Mouse (Mus musculus) liver, embryonic 13.5 days (tissue): ENCODE data around the gene Plscr1. TPM values are rescaled to one million over a fixed set of nuclear protein-coding genes. Genes with fewer than 3 reads are reported as not detected.
A peak's percentile ranks its signal among the peaks of the same experiment; 100 is the strongest.

Experiments used
- ATAC-seq: fragments of 200-750 bp; cut with Nextera tagmentation; 2 replicates; pipeline ENCODE4 v1.8.0; 2017; ENCODE audit warnings: low read depth, mild to moderate bottlenecking, moderate number of reproducible peaks, moderate library complexity
- DNase-seq: peaks from one replicate; pipeline ENCODE4 v3.0.0; 2022
- H3K27ac ChIP-seq: fragments of 300-500 bp; sonication (generic); 2 replicates; pipeline ENCODE4 v1.5.1; 2015; ENCODE audit warnings: moderate library complexity, mild to moderate bottlenecking, inconsistent platforms
- H3K27me3 ChIP-seq: fragments of 300-500 bp; sonication (generic); 2 replicates; pipeline ENCODE4 v1.6.1; 2015; ENCODE audit warnings: mild to moderate bottlenecking, inconsistent platforms
- H3K36me3 ChIP-seq: fragments of 300-500 bp; sonication (generic); 2 replicates; pipeline ENCODE4 v1.6.1; 2015; ENCODE audit warnings: mild to moderate bottlenecking, inconsistent platforms
- H3K4me1 ChIP-seq: fragments of 300-500 bp; sonication (generic); replicated peaks from 2 replicates; pipeline ENCODE4 v1.6.1; 2015; ENCODE audit warnings: inconsistent platforms
- H3K4me2 ChIP-seq: fragments of 300-500 bp; sonication (generic); 2 replicates; pipeline ENCODE4 v1.6.1; 2015; ENCODE audit warnings: inconsistent platforms, mild to moderate bottlenecking, moderate library complexity
- H3K4me3 ChIP-seq: fragments of 300-500 bp; sonication (generic); replicated peaks from 2 replicates; pipeline ENCODE4 v1.5.1; 2015; ENCODE audit warnings: mild to moderate bottlenecking, inconsistent platforms
- H3K9ac ChIP-seq: fragments of 300-500 bp; sonication (generic); 2 replicates; pipeline ENCODE4 v1.6.1; 2015; ENCODE audit warnings: mild to moderate bottlenecking, inconsistent platforms
- H3K9me3 ChIP-seq: fragments of 300-500 bp; sonication (generic); replicated peaks from 2 replicates; pipeline ENCODE4 v1.6.1; 2016; ENCODE audit warnings: inconsistent platforms
- WGBS: fragments of 180-500 bp; shearing (Covaris S2); methylation state at CpG from one replicate; pipeline ENCODE4 v1.1.7; 2015; ENCODE audit not compliant: insufficient replicate concordance; 5-methylcytosine and 5-hydroxymethylcytosine counted together
- polyA plus RNA-seq: library from polyadenylated mRNA; unstranded; fragments of >200 nt; fragmentation: Nextera tagmentation; extraction: Ambion mirVana; gene quantifications from 2 replicates; pipeline ENCODE4 v1.2.1, GENCODE M21; 2015

The Plscr1 gene
- polyA plus RNA-seq, 1 experiment from 2014 or later, result 24.0 TPM

DNA sequence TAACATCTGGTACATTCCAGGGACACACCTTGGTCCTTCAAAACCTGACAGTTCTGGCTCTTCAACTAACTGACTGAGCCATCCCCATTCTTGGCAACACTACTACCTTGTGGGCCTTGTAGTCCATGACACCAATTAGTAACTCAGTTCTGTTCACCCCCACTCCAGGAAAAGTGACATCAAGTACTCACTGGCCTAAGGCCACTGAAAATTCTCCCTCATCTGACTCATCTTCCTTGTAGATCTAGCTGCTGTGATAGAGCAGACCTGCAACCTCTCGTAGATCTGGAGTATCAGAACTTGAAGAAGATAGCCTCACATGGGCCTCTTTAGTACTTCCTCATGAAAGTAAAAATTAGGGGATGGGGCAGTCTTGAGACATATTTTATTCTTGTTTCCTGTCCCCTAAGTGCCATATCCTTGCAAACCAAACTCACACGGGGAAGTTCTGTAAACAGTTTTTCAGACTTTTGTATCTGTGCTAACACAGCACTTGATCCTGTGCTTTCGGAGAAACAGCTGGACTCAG lies 23.4 kb upstream of the Plscr1 start:
- Histone ChIP-seq H3K9me3 (no peaks in the 10 kb centered on the region), H3K4me2 (no peak overlapping the region), H3K4me3 (no peak overlapping the region), H3K9ac (no peak overlapping the region), H3K27ac (no peak overlapping the region), H3K4me1 (peaks cover 3% of the 10 kb centered on the region; the same call in 1 of the 2 replicates), H3K36me3 (no peaks in the 10 kb centered on the region), H3K27me3 (no peaks in the 10 kb centered on the region)
- ATAC-seq (no peak), DNase-seq (no peak)
- WGBS, result 38% methylated on average over 3 of the region's 3 CpGs

DNA sequence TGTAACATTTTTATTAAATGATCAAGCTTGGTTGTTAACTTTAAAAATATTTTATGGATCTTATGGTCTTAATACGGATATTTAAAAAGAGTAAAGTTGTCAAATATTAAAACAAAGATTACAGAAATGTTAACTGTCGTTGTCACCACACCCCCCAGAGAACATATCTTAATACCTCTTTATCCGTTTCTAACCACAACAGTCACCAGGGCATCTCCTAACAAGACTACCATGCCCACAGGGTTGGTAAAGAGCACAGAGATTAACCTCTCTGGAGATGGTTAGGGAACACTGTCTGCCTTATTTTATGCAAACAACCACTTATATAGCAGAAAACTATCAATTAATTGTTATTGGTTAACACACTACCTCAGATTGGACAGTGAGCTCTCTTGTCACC lies 22.8 kb upstream of the Plscr1 start:
- Histone ChIP-seq H3K4me3 (no peak overlapping the region), H3K4me2 (no peak overlapping the region), H3K9me3 (no peaks in the 10 kb centered on the region), H3K4me1 (peaks cover 3% of the 10 kb centered on the region; the same call in 1 of the 2 replicates), H3K27me3 (no peaks in the 10 kb centered on the region), H3K27ac (no peak overlapping the region), H3K9ac (no peak overlapping the region), H3K36me3 (no peaks in the 10 kb centered on the region)
- no peak for ATAC-seq
- DNase-seq, result no peak
- WGBS, result 30% methylated on average over 3 of the region's 3 CpGs

DNA sequence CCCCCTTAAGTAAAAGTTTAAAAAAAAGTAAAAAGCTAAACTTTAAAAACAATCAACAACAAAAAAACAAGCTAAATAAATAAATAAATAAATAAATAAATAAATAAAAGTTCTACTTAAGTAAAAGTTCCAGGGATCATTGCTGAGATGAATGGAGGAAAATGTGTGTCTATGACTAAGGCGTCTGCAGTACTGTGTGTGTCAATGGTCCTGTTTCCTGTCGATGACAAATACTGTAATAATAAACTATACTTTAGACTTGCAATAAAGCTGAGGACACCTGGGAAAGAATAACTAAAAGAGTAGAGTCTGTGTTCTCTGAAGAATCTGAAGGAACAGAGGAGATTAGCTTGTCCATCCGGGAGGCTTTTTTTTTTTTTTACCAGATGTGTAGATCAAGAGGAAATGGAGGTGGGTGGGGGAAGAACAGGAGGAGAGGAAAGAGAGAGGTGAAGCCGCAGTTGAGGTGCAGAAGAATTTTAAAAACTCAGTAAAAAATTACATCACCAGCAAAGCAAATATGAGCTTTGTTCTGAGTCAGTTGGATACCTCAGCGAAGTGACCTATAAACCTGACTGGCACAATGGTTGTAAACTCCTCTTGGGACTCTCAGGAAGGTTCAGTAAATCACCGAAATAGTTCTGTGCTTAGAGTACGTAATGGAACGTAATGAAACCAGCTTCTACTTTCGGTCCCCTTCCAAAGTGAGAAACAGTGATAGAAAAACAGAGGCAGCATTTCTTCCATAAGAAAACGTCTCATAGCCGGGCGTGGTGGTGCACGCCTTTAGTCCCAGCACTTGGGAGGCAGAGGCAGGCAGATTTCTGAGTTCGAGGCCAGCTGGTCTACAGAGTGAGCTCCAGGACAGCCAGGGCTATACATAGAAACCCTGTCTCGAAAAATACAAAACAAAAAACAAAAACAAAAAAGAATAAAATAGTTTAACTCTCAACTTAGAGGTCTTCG lies 20.4 kb upstream of the Plscr1 start:
- DNase-seq, result no peak
- 64% methylated on average over 16 of the region's 16 CpGs for WGBS

DNA sequence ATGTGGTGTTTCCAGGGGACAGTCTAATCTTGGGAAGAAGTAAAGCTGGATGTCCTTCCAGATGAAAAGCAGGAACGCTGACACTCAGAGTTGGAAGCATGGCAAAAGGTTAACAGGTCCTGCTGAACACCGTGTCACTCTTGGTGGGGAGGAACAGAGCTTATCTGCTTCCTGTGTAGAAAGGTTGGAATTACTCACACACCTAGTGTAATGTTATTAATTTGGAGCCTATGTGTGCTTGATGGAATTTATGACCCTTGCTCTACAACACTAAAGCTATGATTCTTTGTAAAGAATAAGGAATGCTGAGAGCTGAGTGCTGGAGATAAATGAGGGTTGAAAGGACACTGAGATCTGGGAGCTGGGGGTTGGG lies 19.7 kb upstream of the Plscr1 start:
- Histone ChIP-seq H3K4me1 (peaks cover 3% of the 10 kb centered on the region; the same call in 1 of the 2 replicates), H3K27ac (no peak overlapping the region), H3K36me3 (no peaks in the 10 kb centered on the region), H3K27me3 (no peaks in the 10 kb centered on the region), H3K9ac (no peak overlapping the region), H3K4me2 (no peak overlapping the region), H3K9me3 (no peaks in the 10 kb centered on the region), H3K4me3 (no peak overlapping the region)
- 35% methylated on average over 2 of the region's 2 CpGs for WGBS
- DNase-seq (no peak), ATAC-seq (no peak)

More for the DNA sequence above, 20.4 kb upstream of the Plscr1 start:
- H3K4me2 ChIP-seq, result no peak overlapping the region
- H3K4me1 ChIP-seq, result peaks cover 3% of the 10 kb centered on the region; the same call in 1 of the 2 replicates
- H3K9me3 ChIP-seq, result no peaks in the 10 kb centered on the region
- no peaks in the 10 kb centered on the region for H3K36me3 ChIP-seq
- ATAC-seq, result no peak
- no peak overlapping the region for H3K4me3 ChIP-seq
- no peak overlapping the region for H3K27ac ChIP-seq
- no peak overlapping the region for H3K9ac ChIP-seq
- no peaks in the 10 kb centered on the region for H3K27me3 ChIP-seq

- Histone ChIP-seq H3K36me3 (no peaks in the 10 kb centered on the region), H3K9me3 (no peaks in the 10 kb centered on the region), H3K4me2 (no peak overlapping the region), H3K27me3 (no peaks in the 10 kb centered on the region), H3K27ac (no peak overlapping the region), H3K4me3 (no peak overlapping the region), H3K9ac (no peak overlapping the region), H3K4me1 (no peaks in the 10 kb centered on the region; the same call in 1 of the 2 replicates)
- DNase-seq (no peak), ATAC-seq (no peak)
- 76% methylated on average over 11 of the region's 11 CpGs for WGBS
Measured at GRCm38 (mm10) chr9:92234901-92235458, 14.6 kb upstream of the Plscr1 start.

- no peak for DNase-seq
- H3K27me3 ChIP-seq, result no peaks in the 10 kb centered on the region
- H3K4me3 ChIP-seq, result no peak overlapping the region
- no peak overlapping the region for H3K27ac ChIP-seq
- WGBS, result 65% methylated on average over 7 of the region's 7 CpGs
- no peak for ATAC-seq
- no peaks in the 10 kb centered on the region for H3K36me3 ChIP-seq
- peaks cover 20% of the 10 kb centered on the region for H3K4me1 ChIP-seq
- no peak overlapping the region for H3K9ac ChIP-seq
- no peaks in the 10 kb centered on the region for H3K9me3 ChIP-seq
- H3K4me2 ChIP-seq, result no peak overlapping the region
Measured at GRCm38 (mm10) chr9:92248773-92249446, 640 bp upstream of the Plscr1 start.

- H3K27me3 ChIP-seq, result no peaks in the 10 kb centered on the region
- peak; percentile 83 for ATAC-seq
- under 1% methylated on average over 40 of the region's 40 CpGs for WGBS
Measured at GRCm38 (mm10) chr9:92249987-92250772, 630 bp downstream of the Plscr1 start.

DNA sequence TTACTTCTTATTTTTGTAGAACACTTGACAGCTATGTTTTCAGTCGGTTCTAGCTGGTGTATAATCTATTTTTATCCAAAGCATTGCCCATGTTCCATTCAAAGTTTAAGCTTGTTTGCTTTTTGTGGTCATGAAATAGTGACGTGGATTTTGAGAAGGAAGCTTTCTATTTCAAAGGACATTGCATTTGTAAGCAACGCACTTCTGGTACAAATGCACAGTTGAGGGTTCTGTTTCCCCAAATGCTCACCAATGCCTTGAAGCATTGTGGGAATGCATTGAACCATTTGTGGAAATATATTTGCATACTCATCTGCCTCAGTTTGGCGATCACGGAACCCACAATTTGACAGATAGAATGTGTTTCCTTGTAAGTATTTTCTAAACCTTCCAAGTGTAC lies 3.2 kb downstream of the Plscr1 start:
- no peak overlapping the region for H3K27ac ChIP-seq
- 0 out of 2 replicates have a peak overlapping the region, but pooled peaks have one; percentile 15 for H3K4me2 ChIP-seq
- no peaks in the 10 kb centered on the region for H3K36me3 ChIP-seq
- no peak for ATAC-seq
- DNase-seq, result no peak
- no peak overlapping the region for H3K9ac ChIP-seq
- H3K27me3 ChIP-seq, result no peaks in the 10 kb centered on the region
- H3K4me1 ChIP-seq, result peaks cover 30% of the 10 kb centered on the region
- WGBS, result 49% methylated on average over 5 of the region's 5 CpGs
- no peak overlapping the region for H3K4me3 ChIP-seq
- H3K9me3 ChIP-seq, result no peaks in the 10 kb centered on the region

More at GRCm38 (mm10) chr9:92249987-92250772, 630 bp downstream of the Plscr1 start:
- Histone ChIP-seq H3K4me3 (peak overlapping the region; percentile 70), H3K27ac (peak overlapping the region; percentile 83), H3K9me3 (no peaks in the 10 kb centered on the region), H3K36me3 (no peaks in the 10 kb centered on the region), H3K9ac (peak overlapping the region; percentile 76), H3K4me1 (peaks cover 28% of the 10 kb centered on the region), H3K4me2 (peak overlapping the region; percentile 80)
- DNase-seq, result peak; percentile 44

GRCm38 (mm10) chr9:92253585-92254321 lies 4.2 kb downstream of the Plscr1 start:
- ATAC-seq, result 0 out of 2 replicates have a peak, but pooled peaks have one; percentile 21
- Histone ChIP-seq H3K4me3 (0 out of 2 replicates have a peak overlapping the region, but pooled peaks have one; percentile 1), H3K36me3 (no peaks in the 10 kb centered on the region), H3K4me1 (peaks cover 30% of the 10 kb centered on the region), H3K27me3 (no peaks in the 10 kb centered on the region), H3K27ac (no peak overlapping the region), H3K9ac (no peak overlapping the region), H3K9me3 (no peaks in the 10 kb centered on the region), H3K4me2 (peak overlapping the region; percentile 33)
- WGBS, result 41% methylated on average over 10 of the region's 10 CpGs
- no peak for DNase-seq
